Mouse (Mus musculus): ENCODE measurements at regions not wholly inside any gene's neighbourhood (a gene's known extent, or its start where the extent isn't known, plus 50 kb on each side); places are given as distances from the start of the nearest gene placed in this dataset.
"Not testable (repeated sequence)": the region's sequence is repeated elsewhere in the genome, so short reads cannot be mapped to it uniquely, and the experiment has no call there.

DNA sequence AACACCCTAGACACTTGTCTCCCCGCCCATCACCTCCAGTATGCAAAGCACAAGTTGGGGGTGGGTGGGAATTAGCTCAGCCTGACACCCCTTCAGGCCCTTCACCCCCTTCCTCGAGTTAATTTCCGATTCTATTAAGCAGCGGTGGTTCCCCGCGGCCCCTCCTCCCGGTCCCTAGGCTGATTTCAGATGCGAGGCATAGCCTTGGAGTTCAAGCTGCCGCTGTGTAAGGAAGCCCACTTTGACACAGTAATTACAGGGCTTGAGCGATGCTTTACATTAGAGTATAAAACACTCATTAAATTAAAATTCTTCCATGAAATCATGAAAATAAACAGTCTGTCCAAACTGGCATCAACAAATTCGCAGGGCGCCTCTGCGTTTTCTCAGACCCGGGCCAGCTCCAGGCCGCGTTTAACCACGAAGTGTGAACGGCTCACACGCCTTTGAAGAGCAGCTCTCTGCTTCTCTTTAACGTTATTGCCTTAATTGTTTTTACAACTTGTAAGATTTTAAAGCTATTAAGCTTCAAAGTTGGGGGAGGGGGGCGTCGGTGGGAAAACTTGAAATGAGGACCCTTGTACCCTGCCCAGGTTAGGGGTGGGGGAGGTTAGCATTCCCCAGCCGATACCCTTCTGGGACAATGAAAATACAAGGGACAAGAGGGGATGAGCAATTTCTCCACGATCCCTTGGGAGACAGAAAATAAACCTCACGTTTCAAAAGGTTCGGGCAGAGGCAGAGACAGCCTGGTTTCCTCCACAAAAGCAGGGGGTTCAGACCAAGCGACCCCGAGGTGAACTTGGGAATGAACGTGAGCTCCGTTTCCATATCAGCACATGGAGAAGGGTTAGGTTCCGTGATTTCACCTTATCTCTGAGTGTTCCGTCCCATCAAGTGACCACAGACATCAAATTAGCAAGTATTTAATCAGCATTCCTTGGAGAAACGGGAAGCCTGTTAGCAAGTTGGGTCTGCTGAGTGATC lies 114.4 kb downstream of the Dicer1 start:
- DNase-seq (ENCODE audit: low spot score in 2 of 2): no peak

DNA sequence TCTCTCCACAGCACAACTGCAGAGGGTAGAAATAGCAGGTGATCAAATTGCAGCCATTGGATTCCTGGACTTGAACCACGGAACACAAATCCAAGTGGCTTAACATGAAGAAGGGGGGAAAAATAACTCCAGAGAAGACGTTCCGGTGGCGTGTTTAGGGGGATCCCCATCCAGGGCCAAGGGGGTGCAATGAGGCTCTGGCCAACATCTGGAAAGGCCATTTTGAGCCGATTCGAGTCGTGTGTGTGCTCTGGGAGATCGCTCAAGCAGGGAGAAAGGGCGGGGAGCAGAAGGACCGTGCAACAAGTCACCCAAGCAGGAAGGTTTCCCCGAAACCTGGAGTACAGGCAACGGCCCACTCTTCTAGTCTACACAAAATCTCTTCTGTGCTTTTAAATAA lies 115.3 kb downstream of the Dicer1 start:
- no peak for DNase-seq (ENCODE audit: low spot score in 2 of 2)

GRCm38 (mm10) chr12:104634818-104635217 lies 116.9 kb downstream of the Dicer1 start:
- no peak for DNase-seq (ENCODE audit: low spot score in 2 of 2)

DNA sequence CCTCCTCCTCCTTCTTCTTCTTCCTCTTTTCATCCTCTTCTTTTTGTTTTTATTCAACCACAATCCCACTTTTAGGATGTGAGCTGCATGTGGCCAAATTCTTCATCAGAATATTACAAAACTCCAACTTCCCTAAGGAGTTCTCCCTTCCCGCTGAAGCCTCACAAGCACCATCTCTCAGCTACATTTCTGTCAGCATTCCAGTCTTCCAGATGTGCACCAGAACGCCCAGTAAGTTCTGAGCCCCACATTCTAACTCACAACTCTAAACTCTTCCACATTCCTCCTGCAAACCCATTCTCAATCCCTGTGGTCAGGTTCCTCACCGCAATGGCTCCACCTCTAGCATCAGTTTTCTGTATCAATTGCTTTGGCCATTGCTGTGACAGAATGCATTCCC lies 121.2 kb downstream of the Dicer1 start:
- no peak for DNase-seq (ENCODE audit: low spot score in 2 of 2)

DNA sequence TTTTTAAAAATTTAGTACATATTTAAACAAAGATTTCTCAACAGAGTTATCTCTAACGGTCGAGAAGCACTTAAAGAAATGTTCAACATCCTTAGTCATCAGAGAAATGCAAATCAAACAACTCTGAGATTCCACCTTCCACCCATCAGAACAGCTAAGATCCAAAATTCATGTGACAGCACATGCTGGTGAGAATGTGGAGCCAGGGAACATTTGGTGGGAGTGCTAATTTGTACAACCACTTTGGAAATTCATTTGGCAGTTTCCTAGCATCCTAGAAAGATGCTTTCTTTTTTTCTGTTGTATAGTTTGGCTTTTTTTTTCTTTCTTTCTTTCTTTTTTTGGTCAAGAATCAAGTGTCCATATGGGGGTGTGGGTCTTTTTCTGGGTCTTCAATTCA lies 122.3 kb downstream of the Dicer1 start:
- no peak for DNase-seq (ENCODE audit: low spot score in 2 of 2)

DNA sequence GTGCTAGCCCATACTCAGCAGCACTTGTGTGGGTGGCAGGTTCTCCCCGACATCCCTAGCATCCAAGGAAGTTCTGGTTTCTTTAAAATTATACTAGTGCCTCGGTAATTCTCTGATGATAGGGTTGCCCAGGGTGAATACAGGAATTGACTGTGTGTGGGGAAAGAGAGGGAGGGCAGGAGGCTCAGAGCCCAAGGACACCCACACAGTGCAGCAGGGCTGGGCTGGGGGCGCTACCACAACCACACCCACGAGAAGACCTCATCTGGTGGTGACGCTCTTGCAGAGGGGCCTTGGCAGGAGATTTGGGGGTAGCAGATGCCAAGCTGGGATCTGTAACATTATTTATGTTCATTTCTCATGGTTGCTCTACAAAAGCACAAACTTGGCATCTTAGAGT lies 125.7 kb downstream of the Dicer1 start:
- DNase-seq (ENCODE audit: low spot score in 2 of 2): no peak

DNA sequence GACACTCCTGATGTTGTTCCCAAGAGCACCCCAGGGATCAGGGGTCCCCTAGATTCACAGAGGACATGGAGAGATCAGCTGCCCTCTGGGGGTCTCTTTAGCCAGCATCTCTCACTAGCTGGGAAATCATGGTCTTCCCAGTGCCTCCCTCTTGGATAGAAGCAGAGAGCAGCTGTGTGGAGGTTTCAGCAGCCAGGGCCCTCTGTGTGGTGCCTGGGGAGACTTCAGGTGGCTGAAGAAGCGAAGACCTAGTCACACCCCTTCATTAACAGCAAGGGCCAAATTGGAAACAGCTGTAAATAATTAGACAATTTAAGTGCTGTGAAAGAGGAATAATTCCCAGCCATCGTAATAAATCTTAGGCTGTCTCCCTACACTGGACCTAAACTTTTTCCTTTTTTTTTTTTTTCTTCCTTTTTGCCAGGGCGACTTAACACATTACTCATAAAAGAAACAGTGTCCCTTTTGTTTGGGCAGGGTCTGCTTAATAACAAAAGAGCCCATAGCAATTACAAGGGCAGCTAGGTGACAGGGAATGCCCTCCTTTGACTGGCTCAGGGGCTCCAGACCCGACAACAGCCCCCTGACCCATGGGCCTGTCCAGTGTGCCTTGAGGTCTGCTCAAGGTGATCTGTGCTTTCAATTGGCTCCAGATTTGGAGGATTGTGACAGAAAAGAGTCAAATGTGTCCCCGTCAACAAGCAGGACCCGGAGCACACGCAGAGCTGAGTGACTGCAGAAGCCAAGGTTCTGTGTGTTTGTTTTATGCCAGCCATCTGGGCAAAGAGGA lies 127.7 kb downstream of the Dicer1 start:
- DNase-seq (ENCODE audit: low spot score in 2 of 2): no peak

GRCm38 (mm10) chr12:104617111-104617725 lies 134.5 kb downstream of the Dicer1 start:
- DNase-seq (ENCODE audit: low spot score in 2 of 2): peak; percentile 47 to 70

DNA sequence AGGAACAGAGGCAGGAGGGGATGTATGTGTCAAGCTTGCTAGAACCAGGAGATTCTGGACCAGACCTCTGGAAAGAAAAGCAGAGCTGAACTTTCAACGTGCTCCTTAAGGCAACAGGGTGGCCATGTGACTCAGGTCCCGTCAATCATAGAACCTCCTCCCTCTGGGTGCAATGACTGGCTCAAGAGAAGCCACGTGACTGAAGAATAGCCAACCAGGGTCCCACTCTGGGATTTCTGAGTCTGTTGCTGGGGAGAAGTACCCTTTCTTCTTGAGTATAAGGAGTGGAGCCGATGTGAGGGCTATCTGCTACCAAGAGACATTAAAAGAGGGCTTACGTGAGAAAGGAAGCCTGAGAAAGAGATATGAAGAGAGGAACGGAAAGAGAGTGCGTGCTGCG lies 137.5 kb downstream of the Dicer1 start:
- DNase-seq (ENCODE audit: low spot score in 2 of 2): no peak

DNA sequence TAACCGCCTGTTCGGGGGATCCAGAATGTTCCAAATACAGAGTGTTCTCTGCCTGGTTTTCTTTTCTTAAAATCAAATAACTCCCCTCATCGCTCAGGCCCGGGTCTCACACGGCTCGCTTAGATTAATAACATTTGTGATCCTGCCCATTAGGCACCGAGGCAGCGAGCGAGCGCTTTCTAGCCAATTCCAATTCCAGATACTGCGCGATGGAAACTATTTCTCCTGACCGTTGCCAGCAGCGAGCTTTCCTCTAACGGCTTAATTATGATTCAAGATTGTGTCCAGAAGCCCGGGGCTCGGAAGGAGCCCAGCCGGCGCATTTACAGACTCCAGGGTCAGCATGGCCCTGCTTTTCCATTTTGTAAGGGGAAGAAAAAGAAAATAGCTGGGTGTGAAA lies 136.6 kb upstream of the Gsc start:
- no peak for DNase-seq (ENCODE audit: low spot score in 2 of 2)

GRCm38 (mm10) chr12:104608956-104609355 lies 135.8 kb upstream of the Gsc start:
- DNase-seq (ENCODE audit: low spot score in 2 of 2): not testable (repeated sequence)

DNA sequence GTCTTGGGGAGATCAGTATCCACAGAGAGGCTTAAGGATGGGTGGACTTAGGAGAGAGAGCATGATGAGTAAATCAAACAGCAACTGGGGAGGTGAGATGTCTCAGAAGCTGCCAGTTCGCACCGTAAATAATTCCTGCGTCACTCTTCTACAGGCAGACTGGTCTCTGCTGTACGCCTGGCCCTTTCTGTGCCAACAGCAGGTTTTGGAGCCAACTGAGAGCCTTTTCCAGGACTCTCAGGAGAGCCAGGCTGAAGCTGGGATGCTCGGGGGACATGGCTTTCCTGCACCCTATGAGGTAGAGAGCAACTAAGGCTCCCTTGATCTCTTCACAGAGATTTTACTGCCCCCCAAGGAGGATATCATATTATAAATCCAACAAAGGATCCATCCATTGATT lies 134.3 kb upstream of the Gsc start:
- DNase-seq (ENCODE audit: low spot score in 2 of 2): no peak

DNA sequence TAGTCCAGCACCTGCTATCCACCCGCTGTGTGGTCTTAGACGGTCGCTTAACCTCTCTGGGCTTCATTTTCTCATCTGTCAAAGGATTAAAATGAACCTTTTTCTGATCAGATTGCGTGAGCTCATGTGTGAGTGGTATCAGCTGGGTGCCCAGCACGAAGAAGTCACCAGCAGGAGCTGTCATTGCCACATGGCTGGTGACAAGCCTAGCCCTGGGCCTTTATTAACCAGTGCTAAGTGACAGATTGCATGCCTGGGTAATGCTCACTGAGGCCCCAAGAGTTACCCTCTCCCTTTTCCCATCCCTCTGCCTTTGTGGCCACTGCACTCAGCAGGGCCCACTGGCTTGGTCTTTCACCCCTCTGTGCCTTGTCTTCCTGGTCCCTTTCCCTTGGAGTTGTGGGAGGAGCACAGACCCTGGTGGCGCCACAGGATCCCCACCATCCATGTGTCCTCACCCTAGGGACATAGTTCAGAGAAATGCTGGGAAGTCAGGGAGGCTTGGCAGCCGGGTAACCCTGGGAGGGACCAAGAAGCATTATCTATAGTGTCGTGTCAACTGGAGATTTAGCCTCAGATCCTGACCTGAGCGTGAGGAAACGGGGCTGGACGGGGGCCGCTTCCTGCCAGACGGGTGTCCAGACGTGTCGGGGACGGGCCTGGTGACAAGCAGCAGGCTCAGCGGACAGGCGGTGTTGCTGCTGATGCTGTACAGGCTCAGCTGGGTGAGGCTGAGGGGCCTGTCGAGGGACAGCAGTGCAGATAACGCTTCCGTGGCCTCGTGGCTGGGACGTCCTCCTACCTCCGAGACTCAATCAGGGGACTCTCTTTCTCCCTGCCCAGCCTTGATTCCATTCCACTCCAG lies 132.6 kb upstream of the Gsc start:
- DNase-seq (ENCODE audit: low spot score in 2 of 2): no peak

GRCm38 (mm10) chr12:104598056-104598455 lies 124.9 kb upstream of the Gsc start:
- no peak for DNase-seq (ENCODE audit: low spot score in 2 of 2)

GRCm38 (mm10) chr12:104593526-104594155 lies 120.5 kb upstream of the Gsc start:
- peak in 1 of 2 experiments; percentile 18 for DNase-seq (ENCODE audit: low spot score in 2 of 2)

- DNase-seq (ENCODE audit: low spot score in 2 of 2): no peak
These were observed 119.8 kb upstream of the Gsc start for GRCm38 (mm10) chr12:104592791-104593525.

DNA sequence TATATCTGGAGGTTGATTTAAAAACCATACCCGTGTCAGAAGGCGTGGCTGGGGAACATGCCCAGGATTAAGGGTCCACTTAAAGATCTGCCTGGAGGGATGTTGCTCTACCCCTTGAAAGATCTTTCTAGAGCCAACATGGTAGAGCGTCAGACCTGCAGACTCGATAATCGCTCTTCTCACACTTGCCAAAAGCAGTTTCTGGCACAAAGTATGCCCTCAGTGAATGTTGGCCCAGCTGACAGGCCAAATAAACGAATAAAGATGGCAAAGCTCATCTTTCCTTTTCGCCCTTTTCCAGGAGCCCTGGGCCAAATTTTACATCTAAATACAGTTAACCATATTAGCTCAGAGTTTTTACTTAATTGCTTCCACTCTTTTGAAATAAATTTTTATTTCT lies 118.4 kb upstream of the Gsc start:
- DNase-seq (ENCODE audit: low spot score in 2 of 2): no peak

GRCm38 (mm10) chr12:104590291-104590690 lies 117.2 kb upstream of the Gsc start:
- no peak for DNase-seq (ENCODE audit: low spot score in 2 of 2)

- DNase-seq (ENCODE audit: low spot score in 2 of 2): no peak
These were observed 111.3 kb upstream of the Gsc start for GRCm38 (mm10) chr12:104584408-104584807.

DNA sequence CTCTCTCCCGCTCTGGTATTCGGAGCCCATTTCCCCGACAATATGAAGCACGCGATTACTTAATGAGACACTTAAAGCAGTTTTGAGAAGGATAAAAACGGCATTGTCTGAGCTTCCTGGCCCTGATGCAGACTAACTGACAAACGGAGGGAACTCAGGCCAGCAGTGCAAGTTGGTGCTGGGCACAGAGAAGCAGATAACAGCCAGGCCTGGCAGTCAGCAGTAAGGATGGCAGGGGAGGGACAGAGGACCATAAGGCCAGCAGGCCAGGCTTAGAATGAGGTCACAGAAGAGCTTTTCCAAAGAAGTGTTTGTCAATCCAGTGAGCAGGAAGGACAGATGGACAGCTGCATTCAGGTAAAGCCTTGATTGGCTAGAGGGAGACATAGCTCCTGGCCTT lies 107.7 kb upstream of the Gsc start:
- DNase-seq (ENCODE audit: low spot score in 2 of 2): no peak

Data from left cerebral cortex, adult 8-10 months (tissue).